Mouse (Mus musculus) erythroid progenitor cell, adult 5-6 weeks (primary cell): ENCODE data around the gene Mat2a. TPM values are rescaled to one million over a fixed set of nuclear protein-coding genes. Genes with fewer than 3 reads are reported as not detected.
A peak's percentile ranks its signal among the peaks of the same experiment; 100 is the strongest.
"Not testable (repeated sequence)": the region's sequence is repeated elsewhere in the genome, so short reads cannot be mapped to it uniquely, and the experiment has no call there.

ENCODE experiments used
- ATAC-seq: replicated peaks from 2 replicates; pipeline ENCODE4 v1.8.0; 2016; ENCODE audit warnings: moderate number of reproducible peaks, mild to moderate bottlenecking, moderate TSS enrichment, inconsistent platforms; ENCODE audit not compliant: poor library complexity, low FRiP score, severe bottlenecking
- total RNA-seq, 2 experiments: library from RNA; stranded (forward) in 1 of 2; stranded (reverse) in 1 of 2; fragments of 150-400 nt in 1 of 2; fragments of 186-747, 209-891 nt in 1 of 2; gene quantifications; 2 replicates each; pipeline versions ENCODE4 v1.2.3 to v1.2.4; 2015 to 2017; ENCODE audit warnings: low replicate concordance in 2 of 2

The Mat2a gene
- total RNA-seq (2015; ENCODE audit: low replicate concordance) = 299 and 345 TPM in 2 replicates
- total RNA-seq (2017; ENCODE audit: low replicate concordance) = 107 TPM in 2 replicates

- ATAC-seq = peak; percentile 83
Observed at GRCm38 (mm10) chr6:72439355-72440185, at the start of gene Mat2a. Mat2a (minus strand) TSS chr6:72439558.

- no peak for ATAC-seq
Observed at GRCm38 (mm10) chr6:72488850-72489249, 49.5 kb upstream of the Mat2a start.

GRCm38 (mm10) chr6:72487282-72487681 lies 47.9 kb upstream of the Mat2a start:
- ATAC-seq = no peak

- no peak for ATAC-seq
Observed at GRCm38 (mm10) chr6:72486307-72486706, 46.9 kb upstream of the Mat2a start.

GRCm38 (mm10) chr6:72484887-72485286 lies 45.5 kb upstream of the Mat2a start:
- no peak for ATAC-seq

- no peak for ATAC-seq
Observed at GRCm38 (mm10) chr6:72482156-72482555, 42.8 kb upstream of the Mat2a start.

- ATAC-seq = no peak
Observed at GRCm38 (mm10) chr6:72480422-72480702, 41.0 kb upstream of the Mat2a start.

GRCm38 (mm10) chr6:72479645-72480421 lies 40.5 kb upstream of the Mat2a start:
- ATAC-seq = no peak

GRCm38 (mm10) chr6:72478691-72479090 lies 39.3 kb upstream of the Mat2a start:
- ATAC-seq = not testable (repeated sequence)

- no peak for ATAC-seq
Observed at GRCm38 (mm10) chr6:72477621-72478020, 38.3 kb upstream of the Mat2a start.

GRCm38 (mm10) chr6:72476836-72477235 lies 37.5 kb upstream of the Mat2a start:
- no peak for ATAC-seq

GRCm38 (mm10) chr6:72475221-72475985 lies 36.0 kb upstream of the Mat2a start:
- ATAC-seq = no peak

GRCm38 (mm10) chr6:72473264-72474041 lies 34.1 kb upstream of the Mat2a start:
- ATAC-seq = no peak

- no peak for ATAC-seq
Observed at GRCm38 (mm10) chr6:72466171-72466570, 26.8 kb upstream of the Mat2a start.

- no peak for ATAC-seq
Observed at GRCm38 (mm10) chr6:72465361-72466157, 26.2 kb upstream of the Mat2a start.

GRCm38 (mm10) chr6:72462550-72463257 lies 23.3 kb upstream of the Mat2a start:
- ATAC-seq = not testable (repeated sequence)

- no peak; the same call in 1 of the 2 replicates for ATAC-seq
Observed at GRCm38 (mm10) chr6:72460036-72460801, 20.9 kb upstream of the Mat2a start.
